Mouse (Mus musculus) midbrain, embryonic 16.5 days (tissue): ENCODE measurements around the gene Ninj2. TPM values are rescaled to one million over a fixed set of nuclear protein-coding genes. Genes with fewer than 3 reads are reported as not detected.

Source experiments
- polyA plus RNA-seq: library from polyadenylated mRNA; unstranded; fragments of >200 nt; fragmentation: Nextera tagmentation; extraction: Ambion mirVana; gene quantifications from 2 replicates; pipeline ENCODE4 v1.2.1, GENCODE M21; 2015

Gene Ninj2
- polyA plus RNA-seq, 1 experiment from 2014 or later = not detected

Other genes with a start within 250 kb of the Ninj2 start
- gene Erc1, start 245.2 kb upstream of the Ninj2 start, polyA plus RNA-seq = 47.9 and 52.9 TPM in 2 replicates
- gene Rad52, start 190.7 kb upstream of the Ninj2 start, polyA plus RNA-seq = 24.1 and 26.6 TPM in 2 replicates
- gene Wnk1, start 54.7 kb upstream of the Ninj2 start, polyA plus RNA-seq = 40.6 and 45.9 TPM in 2 replicates
- not detected in 2 replicates for gene D330020A13Rik, start 201.0 kb downstream of the Ninj2 start, polyA plus RNA-seq
- gene B4galnt3, start 201.2 kb downstream of the Ninj2 start, polyA plus RNA-seq = 0.11 TPM in 1 of 2 replicates, not detected in the other